Mouse (Mus musculus) MEL (cell line): ENCODE data around the gene Myh10. TPM values are rescaled to one million over a fixed set of nuclear protein-coding genes. Genes with fewer than 3 reads are reported as not detected.

Source experiments
- DNase-seq: peaks from one replicate; pipeline ENCODE4 v3.0.0; 2011; ENCODE audit warnings: low read depth, low spot score
- H3K27ac ChIP-seq: 2 replicates; pipeline ENCODE4 v1.5.1; 2012; ENCODE audit warnings: low read depth, mild to moderate bottlenecking, control low read depth, low read length, moderate library complexity; ENCODE audit not compliant: control insufficient read depth
- H3K27me3 ChIP-seq, 2 experiments: fragments of 150-350 bp in 1 of 2; sonication (generic) in 1 of 2; 2 replicates each; pipeline ENCODE4 v1.6.1; 2012; ENCODE audit warnings: low read length in 2 of 2, mild to moderate bottlenecking in 2 of 2, improper control_type of control experiment in 1 of 2, moderate library complexity in 1 of 2; ENCODE audit not compliant: insufficient read depth in 2 of 2, control insufficient read depth in 1 of 2
- H3K36me3 ChIP-seq, 2 experiments: 2 replicates each; pipeline ENCODE4 v1.6.1; 2012 to 2014; ENCODE audit warnings: low read length in 2 of 2, improper control_type of control experiment in 1 of 2, inconsistent platforms in 1 of 2, mild to moderate bottlenecking in 1 of 2; ENCODE audit not compliant: insufficient read depth in 2 of 2, control insufficient read depth in 1 of 2
- H3K4me1 ChIP-seq, 2 experiments: fragments of 150-350 bp in 1 of 2; sonication (generic) in 1 of 2; 2 replicates each; pipeline ENCODE4 v1.6.1; 2012; ENCODE audit warnings: low read length in 2 of 2, improper control_type of control experiment in 1 of 2, mild to moderate bottlenecking in 1 of 2; ENCODE audit not compliant: insufficient read depth in 2 of 2, control insufficient read depth in 1 of 2
- H3K4me3 ChIP-seq, 2 experiments: fragments of 150-350 bp in 1 of 2; sonication (generic) in 1 of 2; 2 replicates each; pipeline ENCODE4 v1.5.1; 2012; ENCODE audit warnings: low read depth in 2 of 2, low read length in 2 of 2, mild to moderate bottlenecking in 2 of 2, moderate library complexity in 2 of 2, control low read depth in 1 of 2, improper control_type of control experiment in 1 of 2; ENCODE audit not compliant: control insufficient read depth in 1 of 2, insufficient read depth in 1 of 2
- H3K79me2 ChIP-seq: 2 replicates; pipeline ENCODE4 v1.6.1; 2012; ENCODE audit warnings: mild to moderate bottlenecking, low read length, moderate library complexity; ENCODE audit not compliant: control insufficient read depth, poor library complexity, insufficient read depth
- H3K9ac ChIP-seq: 2 replicates; pipeline ENCODE4 v1.6.1; 2012; ENCODE audit warnings: low read depth, mild to moderate bottlenecking, control low read depth, low read length, moderate library complexity; ENCODE audit not compliant: control insufficient read depth, poor library complexity, severe bottlenecking
- H3K9me3 ChIP-seq: fragments of 150-350 bp; sonication (generic); replicated peaks from 2 replicates; pipeline ENCODE4 v1.6.1; 2012; ENCODE audit warnings: mild to moderate bottlenecking, low read length, improper control_type of control experiment, moderate library complexity; ENCODE audit not compliant: insufficient read depth
- BHLHE40 ChIP-seq: IDR thresholded peaks from 2 replicates; pipeline ENCODE4 v1.6.1; 2012; ENCODE audit warnings: low read depth, mild to moderate bottlenecking, inconsistent platforms, low read length, improper control_type of control experiment, borderline replicate concordance
- CTCF ChIP-seq, 3 experiments: IDR thresholded peaks in 2 of 3; conservative IDR thresholded peaks in 1 of 3; 2 replicates each; pipeline ENCODE4 v1.5.1; 2011 to 2012; ENCODE audit warnings: low read length in 3 of 3, low read depth in 2 of 3, mild to moderate bottlenecking in 2 of 3, improper control_type of control experiment in 1 of 3, inconsistent platforms in 1 of 3, mixed read lengths in 1 of 3, moderate library complexity in 1 of 3; ENCODE audit not compliant: control insufficient read depth in 1 of 3, insufficient read depth in 1 of 3, poor library complexity in 1 of 3, severe bottlenecking in 1 of 3
- EP300 ChIP-seq, 2 experiments: IDR thresholded peaks; 2 replicates each; pipeline ENCODE4 v1.6.1; 2011; ENCODE audit warnings: improper control_type of control experiment in 2 of 2, low read length in 2 of 2, low read depth in 1 of 2, mild to moderate bottlenecking in 1 of 2
- MAZ ChIP-seq: IDR thresholded peaks from 2 replicates; pipeline ENCODE4 v1.6.1; 2012; ENCODE audit warnings: low read depth, mild to moderate bottlenecking, inconsistent platforms, low read length, improper control_type of control experiment
- NELFE ChIP-seq: IDR thresholded peaks from 2 replicates; pipeline ENCODE4 v1.6.1; 2011; ENCODE audit warnings: low read depth, low read length, improper control_type of control experiment
- POLR2A ChIP-seq, 2 experiments: IDR thresholded peaks; 2 replicates each; pipeline ENCODE4 v1.6.1; 2011 to 2012; ENCODE audit warnings: low read length in 2 of 2, mild to moderate bottlenecking in 2 of 2, control low read depth in 1 of 2, improper control_type of control experiment in 1 of 2, low read depth in 1 of 2, moderate library complexity in 1 of 2; ENCODE audit not compliant: control insufficient read depth in 1 of 2, insufficient read depth in 1 of 2, poor library complexity in 1 of 2
- POLR2AphosphoS2 ChIP-seq: IDR thresholded peaks from 2 replicates; pipeline ENCODE4 v1.6.1; 2011; ENCODE audit warnings: low read length, improper control_type of control experiment
- RAD21 ChIP-seq: IDR thresholded peaks from 2 replicates; pipeline ENCODE4 v1.6.1; 2011; ENCODE audit warnings: mild to moderate bottlenecking, low read depth, low read length, improper control_type of control experiment
- RCOR1 ChIP-seq: IDR thresholded peaks from 2 replicates; pipeline ENCODE4 v1.6.1; 2012; ENCODE audit warnings: low read depth, mild to moderate bottlenecking, inconsistent platforms, low read length, improper control_type of control experiment
- TBP ChIP-seq: IDR thresholded peaks from 2 replicates; pipeline ENCODE4 v1.8.0; 2011; ENCODE audit warnings: low read depth, low read length, improper control_type of control experiment
- ZKSCAN1 ChIP-seq: IDR thresholded peaks from 2 replicates; pipeline ENCODE4 v1.6.1; 2012; ENCODE audit warnings: low read depth, mild to moderate bottlenecking, inconsistent platforms, low read length, improper control_type of control experiment, moderate library complexity
- ZMIZ1 ChIP-seq: IDR thresholded peaks from 2 replicates; pipeline ENCODE4 v1.6.1; 2012; ENCODE audit warnings: low read depth, mild to moderate bottlenecking, inconsistent platforms, low read length, improper control_type of control experiment, moderate library complexity
- polyA plus RNA-seq, 2 experiments: library from polyadenylated mRNA; stranded (reverse) in 1 of 2; unstranded in 1 of 2; fragments of >175 nt in 1 of 2; fragments of >200 nt in 1 of 2; gene quantifications; 2 replicates each; pipeline versions ENCODE4 v1.2.1 to v1.2.4; 2012; ENCODE audit warnings: low replicate concordance in 2 of 2, low read depth in 1 of 2; ENCODE audit not compliant: insufficient read length in 2 of 2, insufficient read depth in 1 of 2, missing spikeins in 1 of 2
- total RNA-seq: library from RNA; depleted of rRNA; stranded (reverse); fragments of 300-350 nt; gene quantifications from 2 replicates; pipeline ENCODE4 v1.2.3, GENCODE M21; 2012

The Myh10 gene
- total and polyA plus RNA-seq, 3 experiments: 99.3 to 187 (median 127) TPM

DNA sequence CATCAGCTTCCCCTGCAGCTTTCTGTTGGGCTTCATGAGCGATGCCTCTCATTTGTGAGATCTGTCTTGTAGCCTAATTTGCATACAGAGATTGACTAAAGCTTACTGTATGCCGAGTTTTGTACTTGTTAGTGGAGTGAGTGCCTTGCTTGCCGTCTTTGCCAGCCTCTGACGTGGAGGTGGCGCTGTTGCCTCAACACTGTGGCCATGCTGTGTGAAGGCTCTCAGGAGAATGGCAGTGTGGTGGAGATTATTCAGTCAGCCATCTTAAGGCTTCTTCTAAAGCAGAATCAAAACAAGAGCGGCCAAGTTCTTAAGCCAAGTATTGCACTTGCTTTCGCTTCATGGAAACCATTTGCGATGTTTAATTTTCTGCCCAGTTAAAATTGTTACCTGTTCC lies 59.6 kb downstream of the Myh10 start:
- Histone ChIP-seq H3K27me3 (no peaks in the 10 kb centered on the region), H3K4me3 (no peak overlapping the region), H3K4me1 (no peaks in the 10 kb centered on the region), H3K9ac (no peak overlapping the region), H3K36me3 (peaks cover 0 to 34% of the 10 kb centered on the region in 2 experiments; a peak in 2 of 4 replicates), H3K27ac (no peak overlapping the region), H3K79me2 (no peaks in the 10 kb centered on the region), H3K9me3 (no peaks in the 10 kb centered on the region)
- peak in 2 of 3 experiments; percentile 22 to 36; a peak in 4 of 6 replicates for TF ChIP-seq CTCF (IDR thresholded peaks at IDR 0.05 in 2 of 3, conservative IDR thresholded peaks at IDR 0.05 in 1 of 3; ENCODE audit: control insufficient read depth in 1 of 3, insufficient read depth in 1 of 3, low read depth in 2 of 3, low read length in 3 of 3, poor library complexity in 1 of 3, severe bottlenecking in 1 of 3)
- TF ChIP-seq RAD21: peak; percentile 2; the same call in 1 of the 2 replicates
- no peak for TF ChIP-seq POLR2A (IDR thresholded peaks at IDR 0.05; ENCODE audit: control insufficient read depth in 1 of 2, insufficient read depth in 1 of 2, low read depth in 1 of 2, low read length in 2 of 2, poor library complexity in 1 of 2)
- no peak for DNase-seq

DNA sequence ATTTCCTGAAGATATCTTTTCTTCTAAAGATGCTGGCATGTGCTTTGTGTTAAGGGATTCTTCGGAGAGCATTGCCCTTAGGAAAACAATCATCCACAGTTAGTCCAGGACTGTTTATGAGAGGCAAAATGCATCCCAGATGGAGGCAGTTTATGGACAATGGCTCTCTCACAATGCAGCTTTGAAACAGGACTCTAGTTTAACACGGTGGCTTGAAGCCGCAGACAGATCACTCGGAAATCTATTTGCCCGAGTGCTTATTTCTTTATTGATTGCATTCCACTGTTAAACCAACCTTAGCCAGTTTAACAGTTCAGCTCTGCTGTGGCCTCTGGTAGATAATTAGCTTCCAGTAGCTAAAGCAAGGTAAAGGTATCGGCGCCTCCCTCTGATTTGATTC lies 62.9 kb downstream of the Myh10 start:
- DNase-seq: no peak
- no peaks in the 10 kb centered on the region for H3K27me3 ChIP-seq
- no peak overlapping the region for H3K4me3 ChIP-seq
- H3K27ac ChIP-seq: no peak overlapping the region
- H3K9ac ChIP-seq: no peak overlapping the region
- no peaks in the 10 kb centered on the region for H3K4me1 ChIP-seq
- H3K9me3 ChIP-seq: no peaks in the 10 kb centered on the region
- TF ChIP-seq NELFE (no peak), ZKSCAN1 (no peak), POLR2AphosphoS2 (no peak), BHLHE40 (no peak), TBP (no peak), ZMIZ1 (no peak), MAZ (no peak), EP300 (IDR thresholded peaks at IDR 0.05; ENCODE audit: low read depth in 1 of 2, low read length in 2 of 2) (no peak), CTCF (IDR thresholded peaks at IDR 0.05 in 2 of 3, conservative IDR thresholded peaks at IDR 0.05 in 1 of 3; ENCODE audit: control insufficient read depth in 1 of 3, insufficient read depth in 1 of 3, low read depth in 2 of 3, low read length in 3 of 3, poor library complexity in 1 of 3, severe bottlenecking in 1 of 3) (no peak)
- no peaks in the 10 kb centered on the region for H3K79me2 ChIP-seq
- H3K36me3 ChIP-seq: peaks cover 0 to 26% of the 10 kb centered on the region in 2 experiments; a peak in 2 of 4 replicates

DNA sequence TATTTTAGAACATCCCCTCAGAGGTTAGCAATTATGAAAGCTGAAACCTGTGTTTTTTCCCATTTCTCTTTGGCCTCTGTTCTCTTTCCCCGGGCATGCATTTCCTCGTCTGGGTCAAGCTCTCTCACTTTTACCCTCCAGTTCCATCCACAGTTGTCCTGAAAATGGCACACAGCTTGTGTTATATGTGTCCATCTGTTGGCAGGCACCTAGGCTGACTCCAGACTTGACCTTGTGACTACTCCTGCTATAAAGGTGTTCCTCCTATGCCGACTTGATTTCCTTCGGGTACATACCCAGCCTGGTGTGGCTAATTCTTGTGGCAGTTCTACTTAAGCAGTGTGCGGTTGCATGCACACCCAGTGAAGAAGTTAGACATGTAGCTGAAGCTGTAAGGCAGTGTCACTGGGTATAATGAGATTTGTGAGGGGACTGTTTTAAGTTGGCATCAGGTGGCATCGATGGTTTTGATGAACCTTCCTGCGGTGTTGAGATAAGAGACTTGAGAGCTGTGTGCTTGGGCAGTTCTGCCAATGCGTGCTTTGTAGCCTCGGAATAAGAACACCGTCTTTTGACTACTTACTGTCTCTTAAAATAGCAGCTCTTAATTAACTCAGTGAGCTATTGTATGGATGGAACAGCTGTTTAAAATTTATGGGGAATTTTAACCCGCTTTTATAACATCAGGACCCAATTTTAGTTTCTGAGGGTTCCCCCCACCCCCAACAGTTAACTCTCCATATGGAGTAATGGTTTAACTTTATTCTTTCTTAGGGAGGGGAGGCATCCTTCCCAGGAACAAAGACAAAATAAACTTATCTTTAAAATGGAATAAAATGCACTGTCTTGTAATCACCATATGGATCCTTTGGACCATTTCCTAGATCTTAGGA lies 65.3 kb downstream of the Myh10 start:
- DNase-seq: no peak

More for the DNA sequence above, 65.3 kb downstream of the Myh10 start:
- H3K27me3 ChIP-seq: no peaks in the 10 kb centered on the region
- H3K79me2 ChIP-seq: no peaks in the 10 kb centered on the region
- no peaks in the 10 kb centered on the region for H3K9me3 ChIP-seq
- H3K36me3 ChIP-seq: peaks cover 0 to 32% of the 10 kb centered on the region in 2 experiments; a peak in 2 of 4 replicates
- no peak overlapping the region for H3K9ac ChIP-seq
- no peak overlapping the region for H3K4me3 ChIP-seq
- H3K27ac ChIP-seq: no peak overlapping the region
- no peaks in the 10 kb centered on the region for H3K4me1 ChIP-seq
- TF ChIP-seq EP300 (IDR thresholded peaks at IDR 0.05; ENCODE audit: low read depth in 1 of 2, low read length in 2 of 2) (0 out of 4 replicates have a peak, but pooled peaks of 1 of the 2 experiments have one; percentile 7), RCOR1 (no peak), MAZ (no peak)
